Mouse (Mus musculus): Measurements from ENCODE around the gene Gm5767.
A peak's percentile ranks its signal among the peaks of the same experiment; 100 is the strongest.

Gm5767 gene

DNA sequence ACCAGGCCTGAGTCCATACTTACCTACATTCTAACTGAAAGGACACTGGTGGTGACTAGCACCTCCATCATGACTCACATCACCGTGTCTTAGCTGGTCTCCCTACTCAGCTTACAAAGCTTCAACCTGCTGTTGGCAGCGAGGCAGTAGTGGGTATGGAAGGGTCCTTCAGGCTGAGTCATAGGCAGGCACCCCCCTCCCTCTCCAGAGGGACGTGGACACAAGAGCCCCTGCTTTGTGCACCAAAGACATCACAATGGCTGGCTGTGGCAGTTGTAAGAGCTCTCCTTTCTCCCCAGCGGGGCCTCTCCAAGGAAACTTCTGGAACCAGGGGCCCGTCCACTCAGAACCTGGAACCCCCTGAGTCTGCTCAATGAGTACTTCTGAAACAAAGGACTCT is at the start of gene Gm5767:
Gm5767 (plus strand) TSS at position 301 of the 400 bp plus-strand sequence.
- no peak for DNase-seq

DNA sequence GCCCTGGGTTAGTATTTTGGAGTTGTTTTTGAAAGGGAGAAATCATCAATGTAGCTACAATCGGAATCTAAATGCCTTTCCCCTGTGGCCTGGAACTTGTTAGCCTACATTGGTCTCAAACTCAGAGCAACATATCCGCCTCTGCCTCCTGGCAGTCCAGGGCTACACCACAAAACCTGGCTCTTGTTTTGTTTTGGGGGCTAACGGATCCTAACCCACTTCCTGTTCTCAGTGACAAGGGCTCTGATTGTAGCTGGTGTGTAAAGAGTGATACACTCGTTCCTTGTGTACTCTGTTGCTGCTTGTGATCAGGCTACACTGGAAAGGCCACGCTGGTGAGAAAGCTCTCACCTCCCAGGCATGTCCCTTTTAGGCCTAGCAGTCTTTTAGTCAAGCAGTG is 49.1 kb upstream of the Gm5767 start:
- DNase-seq = no peak

GRCm38 (mm10) chr16:8636867-8637216 is 43.7 kb upstream of the Gm5767 start:
- DNase-seq = no peak

GRCm38 (mm10) chr16:8637217-8638051 is 43.1 kb upstream of the Gm5767 start, which contains the start of the genes Pmm2 and Tmem186:
Gene Pmm2, plus strand, starts transcription at chr16:8637674.
Gene Tmem186, minus strand, starts transcription at chr16:8637712.
- peak; percentile 89 to 93 for DNase-seq

GRCm38 (mm10) chr16:8638131-8638530 is 42.4 kb upstream of the Gm5767 start:
- DNase-seq = no peak

- DNase-seq = no peak
These were observed 40.9 kb upstream of the Gm5767 start for GRCm38 (mm10) chr16:8639466-8640191.

DNA sequence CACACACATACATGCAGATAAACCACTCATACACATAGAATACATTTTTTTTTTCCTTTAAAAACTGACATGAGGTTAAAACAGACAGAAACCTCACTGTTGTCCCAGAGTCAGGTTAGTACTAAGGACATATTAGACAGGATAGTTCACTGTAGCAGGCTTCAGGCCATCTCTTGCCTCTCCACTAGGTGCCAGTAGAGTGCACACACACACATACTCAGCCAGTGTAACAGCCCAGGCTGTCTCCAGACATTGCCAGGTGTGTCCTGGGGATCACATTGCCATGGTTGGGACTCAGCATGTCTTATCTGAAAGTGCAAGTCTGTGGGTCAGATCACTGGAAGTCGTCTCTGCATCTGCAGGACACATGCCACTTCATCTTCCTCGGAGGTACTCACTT is 36.7 kb upstream of the Gm5767 start:
- DNase-seq = peak; percentile 67 to 76

GRCm38 (mm10) chr16:8645546-8645945 is 35.0 kb upstream of the Gm5767 start:
- DNase-seq = no peak

DNA sequence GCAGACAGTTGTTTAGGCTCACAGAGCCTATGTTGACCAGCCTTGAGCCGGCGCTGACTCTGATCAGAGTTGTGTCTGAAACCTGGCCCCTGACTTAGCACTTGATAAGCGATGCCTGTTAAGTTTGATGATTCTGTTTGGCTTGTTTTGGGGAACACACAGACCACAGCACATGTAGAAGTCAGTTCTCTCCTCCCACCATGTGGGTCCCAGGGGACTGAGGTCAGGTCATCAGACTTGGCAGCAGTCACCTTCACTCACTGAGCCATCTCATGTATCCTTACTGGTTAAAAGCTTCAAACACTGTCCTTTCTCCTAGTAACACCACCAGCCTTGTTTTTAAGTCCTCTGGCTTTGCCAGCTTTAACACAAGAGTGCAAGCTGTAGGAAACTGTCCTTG is 30.6 kb upstream of the Gm5767 start:
- no peak for DNase-seq

GRCm38 (mm10) chr16:8655108-8655507 is 25.5 kb upstream of the Gm5767 start:
- no peak for DNase-seq

DNA sequence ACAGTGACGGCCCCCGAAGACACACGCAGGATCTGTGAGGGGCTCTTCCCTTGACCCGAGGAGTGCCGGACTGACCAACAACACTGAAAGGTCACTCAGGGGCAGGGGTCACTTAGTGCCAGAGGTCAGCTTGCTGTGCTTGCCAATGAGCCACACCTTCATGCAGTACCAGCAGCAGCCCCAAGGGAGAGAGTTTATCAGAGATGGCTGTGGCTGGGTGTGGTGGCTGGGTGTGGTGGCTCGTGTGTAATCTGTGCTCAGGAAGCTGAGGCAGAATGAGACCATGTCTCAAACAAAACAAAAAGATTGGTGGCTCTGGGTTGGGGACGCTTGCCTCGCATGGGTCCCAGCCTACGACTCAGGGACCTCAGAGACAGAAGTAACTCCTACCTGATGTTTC is 25.0 kb upstream of the Gm5767 start:
- DNase-seq = no peak

- no peak for DNase-seq
These were observed 24.3 kb upstream of the Gm5767 start for GRCm38 (mm10) chr16:8656256-8656655.

DNA sequence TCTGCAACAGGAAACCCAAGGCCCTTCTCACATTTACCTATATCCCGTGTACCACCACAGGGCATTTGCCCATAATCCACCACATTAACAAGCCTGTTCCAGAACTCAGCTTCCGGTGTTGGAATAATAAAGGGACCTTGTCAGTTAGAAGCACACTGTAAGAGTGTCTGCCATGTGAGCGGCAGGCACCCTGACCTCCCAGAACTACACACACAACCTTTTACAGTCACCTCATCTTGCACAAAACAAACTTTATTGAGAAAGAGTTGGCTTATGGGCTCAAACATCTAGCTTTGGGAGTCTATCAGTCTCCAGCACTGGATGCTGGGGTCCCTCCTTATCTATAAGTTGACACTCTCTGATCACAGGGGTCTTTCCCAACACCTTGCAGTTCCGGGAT is 22.2 kb upstream of the Gm5767 start:
- no peak for DNase-seq

DNA sequence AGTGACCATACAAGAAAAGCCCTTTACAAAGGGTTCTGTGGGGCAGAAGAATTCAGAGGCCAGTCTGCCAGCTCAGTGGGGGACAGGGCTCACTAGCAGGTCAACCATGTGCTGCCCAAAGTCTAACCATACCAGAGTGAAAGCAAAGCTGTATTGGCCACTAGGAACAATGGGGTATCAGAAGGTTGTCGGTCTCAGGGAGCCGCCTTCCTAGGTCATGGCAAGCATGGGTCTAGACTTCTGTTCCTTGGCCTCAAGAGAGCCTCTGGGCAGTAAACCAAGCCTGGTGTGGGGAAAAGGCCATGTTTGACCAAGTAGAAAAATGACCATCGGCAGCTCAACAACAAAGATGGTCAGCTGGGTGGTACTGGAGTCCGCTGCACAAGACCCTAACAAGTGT is 21.8 kb upstream of the Gm5767 start:
- peak; percentile 64 to 81 for DNase-seq

DNA sequence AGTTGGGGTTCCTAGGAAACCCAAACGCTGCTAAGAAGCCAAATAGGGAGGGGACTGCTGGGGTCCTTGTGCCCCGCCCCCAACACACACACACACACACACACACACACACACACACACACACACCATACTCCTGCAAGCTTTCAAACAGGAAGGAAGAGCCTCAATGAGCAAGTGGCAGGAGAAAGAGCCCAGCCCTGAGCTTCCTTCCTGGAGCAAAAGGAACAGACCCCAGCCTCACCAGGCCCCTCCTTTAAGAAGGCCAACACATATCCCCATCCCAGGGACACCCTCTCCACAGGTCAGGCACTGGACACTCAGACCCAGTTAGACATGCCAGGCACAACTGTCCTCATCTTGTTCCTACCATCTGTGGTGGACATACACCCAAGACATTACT is 17.5 kb upstream of the Gm5767 start:
- DNase-seq = peak; percentile 50 to 58

DNA sequence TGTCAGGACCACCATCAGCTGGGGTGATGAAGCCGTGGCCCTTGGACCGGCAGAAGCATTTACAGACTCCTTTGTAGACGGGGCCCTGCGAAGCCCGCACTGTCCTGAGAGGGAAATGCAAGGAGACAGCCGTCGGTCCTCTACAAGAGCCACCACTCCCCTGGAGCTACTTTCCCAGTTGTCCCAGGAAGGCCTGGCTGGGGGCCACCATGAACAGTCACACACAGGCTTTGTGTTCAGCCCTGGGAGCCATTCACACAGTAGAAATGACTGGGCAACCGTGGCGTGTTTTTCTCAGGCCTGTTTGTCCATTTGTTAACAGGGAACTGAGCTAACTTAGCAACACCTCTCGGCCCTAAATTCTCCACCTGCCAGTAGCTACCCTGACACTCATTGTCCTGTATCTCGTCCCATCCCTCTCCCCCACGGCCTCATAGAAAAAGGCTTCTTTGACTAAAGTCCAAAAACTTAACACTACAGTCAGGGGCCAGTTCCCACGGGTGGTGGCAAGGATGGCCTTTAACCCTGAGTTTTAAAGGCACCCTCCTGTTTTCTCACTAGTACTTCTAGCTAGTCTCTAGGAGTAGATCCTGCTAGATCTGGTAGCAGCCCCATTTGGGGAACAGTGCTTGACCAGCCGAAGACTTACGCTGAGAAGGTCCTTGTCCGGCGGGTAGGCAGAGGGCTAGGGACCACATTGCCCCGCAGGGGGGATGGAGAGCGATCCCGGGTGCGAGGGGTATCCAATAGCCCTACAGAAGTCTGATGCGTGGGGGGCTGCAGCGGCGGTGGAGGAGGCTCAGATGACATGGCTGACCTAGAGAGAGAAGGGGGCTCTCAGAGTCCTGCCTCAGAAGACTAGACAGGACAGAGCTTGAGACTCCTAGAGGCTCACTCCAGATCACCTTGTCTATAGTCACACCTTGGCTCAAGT is 16.7 kb upstream of the Gm5767 start:
- DNase-seq = peak; percentile 74 to 79

GRCm38 (mm10) chr16:8665367-8665766 is 15.2 kb upstream of the Gm5767 start:
- DNase-seq = no peak

DNA sequence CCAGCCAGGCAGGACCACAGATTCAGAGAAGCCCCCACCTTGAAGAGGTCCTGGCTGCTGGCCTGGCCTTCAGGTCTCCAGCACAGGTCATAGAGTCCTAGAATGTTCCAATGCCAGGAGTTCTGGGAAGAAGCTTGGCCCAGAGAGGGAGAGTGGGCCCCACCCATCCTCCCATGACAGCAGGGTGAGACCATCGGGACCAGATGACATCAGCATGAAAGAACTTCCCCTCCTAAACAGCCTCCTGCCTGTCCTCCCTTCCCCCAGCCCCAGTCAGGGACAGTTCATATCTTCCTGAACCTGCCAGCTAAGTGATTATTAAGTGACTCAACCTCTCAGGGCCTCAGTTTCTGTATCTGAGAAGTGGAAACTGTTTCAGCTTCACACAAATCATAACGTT is 14.1 kb upstream of the Gm5767 start:
- DNase-seq = peak; percentile 71 to 84

DNA sequence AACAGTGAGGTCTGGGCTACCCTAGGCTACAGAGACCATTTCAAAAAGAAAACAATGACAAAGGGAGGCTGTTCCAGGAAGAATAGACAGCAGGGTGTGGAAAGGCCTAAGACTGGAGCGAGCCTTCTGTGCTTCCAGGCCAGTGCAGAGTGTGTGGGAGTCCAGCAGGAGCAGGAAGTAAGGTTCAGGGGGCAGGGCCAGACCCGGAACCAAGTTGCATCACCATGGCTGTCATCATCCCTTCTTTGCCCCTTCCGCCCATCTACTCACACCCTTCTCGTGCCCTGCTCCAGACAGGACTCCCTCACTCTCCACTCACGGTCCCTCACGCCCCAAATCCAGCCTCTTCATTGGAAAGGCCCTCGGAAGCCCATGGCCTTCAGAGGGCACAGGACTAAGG is 13.3 kb upstream of the Gm5767 start:
- DNase-seq = peak; percentile 41 to 54

DNA sequence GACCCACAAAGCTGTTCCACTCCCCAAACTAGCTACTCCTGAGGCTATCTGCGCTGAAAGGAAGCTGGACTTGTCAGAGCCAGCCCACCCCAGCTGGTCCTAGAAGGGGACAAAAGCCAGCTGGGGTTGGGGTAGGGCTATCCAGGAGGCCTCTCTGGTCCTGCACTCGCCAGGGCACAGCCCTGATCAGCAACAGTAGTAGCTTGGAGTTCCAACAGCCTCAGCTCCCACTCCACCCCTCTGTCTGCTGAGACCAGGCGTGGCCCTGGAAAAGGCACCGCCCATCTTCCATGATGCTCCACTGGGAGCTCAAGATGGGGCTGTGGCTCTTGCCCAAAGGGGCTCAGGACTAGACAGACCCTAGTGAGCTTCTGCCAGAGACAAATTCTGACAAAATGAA is 12.8 kb upstream of the Gm5767 start:
- no peak for DNase-seq

DNA sequence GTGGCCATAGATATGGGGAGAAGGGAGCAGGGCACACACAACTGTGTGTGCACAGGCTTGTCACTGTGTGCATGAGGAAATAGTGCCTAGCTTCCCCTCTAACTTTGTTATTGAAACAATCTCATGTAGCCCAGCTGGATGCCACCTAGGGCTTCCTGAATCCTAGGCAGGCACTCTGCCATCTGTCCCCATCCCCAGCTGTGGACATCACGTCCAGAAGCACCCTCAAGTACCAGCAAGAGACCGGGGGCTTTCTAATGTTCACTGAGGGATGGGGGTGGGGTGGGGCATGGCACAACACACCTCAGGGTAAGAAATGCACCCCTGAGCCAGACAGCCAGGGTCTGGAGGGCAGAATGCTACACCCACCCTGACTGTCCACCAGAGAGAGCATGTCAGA is 12.2 kb upstream of the Gm5767 start:
- DNase-seq = no peak

DNA sequence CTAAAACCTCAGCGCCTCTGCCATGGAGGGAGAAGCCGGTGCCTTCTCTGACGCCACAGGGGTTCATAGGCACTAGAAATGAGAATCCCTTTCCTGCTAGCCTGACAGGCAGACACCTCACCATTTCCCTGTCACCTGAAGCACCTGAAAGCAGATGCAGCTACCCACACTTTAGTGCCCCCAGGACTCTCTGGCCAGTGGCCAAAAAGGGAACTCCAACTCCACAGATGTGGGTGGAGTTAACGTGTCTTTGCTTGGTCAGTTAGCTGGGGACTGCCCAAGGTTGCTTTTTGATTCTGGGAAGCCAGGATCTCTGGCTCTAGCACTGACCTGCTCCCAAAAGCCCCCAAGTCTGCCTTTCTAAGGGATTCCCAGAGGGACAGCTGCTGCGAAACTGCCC is 11.1 kb upstream of the Gm5767 start:
- peak in 1 of 2 experiments; percentile 43 for DNase-seq

Data from kidney, postnatal 36 days (tissue).